Mouse (Mus musculus) heart, adult 11 months (tissue): ENCODE data around the gene Enho.
A peak's percentile ranks its signal among the peaks of the same experiment; 100 is the strongest.

Experiments used
- DNase-seq: peaks from one replicate; pipeline ENCODE4 v3.0.0; 2022

Gene Enho

GRCm38 (mm10) chr4:41630196-41630595, 9.9 kb downstream of the Enho start:
- no peak for DNase-seq

- DNase-seq, result peak; percentile 95
Observed at GRCm38 (mm10) chr4:41628202-41628927, 11.8 kb downstream of the Enho start.

- DNase-seq, result no peak
Observed at GRCm38 (mm10) chr4:41622071-41622470, 18.1 kb downstream of the Enho start.

GRCm38 (mm10) chr4:41618916-41619746, 21.0 kb downstream of the Enho start:
- DNase-seq, result peak; percentile 97

GRCm38 (mm10) chr4:41615661-41616599, 24.2 kb downstream of the Enho start:
- DNase-seq, result no peak

- DNase-seq, result peak; percentile 96
Observed at GRCm38 (mm10) chr4:41614156-41614555, 26.0 kb downstream of the Enho start.

- no peak for DNase-seq
Observed at GRCm38 (mm10) chr4:41612166-41612565, 28.0 kb downstream of the Enho start.

- DNase-seq, result no peak
Observed at GRCm38 (mm10) chr4:41610594-41610980, 29.5 kb downstream of the Enho start.

GRCm38 (mm10) chr4:41609681-41610593, 30.2 kb downstream of the Enho start:
- no peak for DNase-seq

- DNase-seq, result no peak
Observed at GRCm38 (mm10) chr4:41606784-41607183, 33.3 kb downstream of the Enho start.

GRCm38 (mm10) chr4:41604476-41605396, 35.4 kb downstream of the Enho start:
- DNase-seq, result no peak

GRCm38 (mm10) chr4:41602818-41603217, 37.3 kb downstream of the Enho start:
- DNase-seq, result no peak
